Mouse (Mus musculus) CH12.LX (cell line): Measurements from ENCODE around the gene Tomm40. TPM values are rescaled to one million over a fixed set of nuclear protein-coding genes. Genes with fewer than 3 reads are reported as not detected.
"Not testable (repeated sequence)": the region's sequence is repeated elsewhere in the genome, so short reads cannot be mapped to it uniquely, and the experiment has no call there.

Source experiments
- DNase-seq: peaks from one replicate; pipeline ENCODE4 v3.0.0-alpha.2; 2013; ENCODE audit errors: extremely low read depth
- H3K27ac ChIP-seq: 2 replicates; pipeline ENCODE4 v1.5.1; 2012; ENCODE audit warnings: low read depth, mild to moderate bottlenecking, control low read depth, moderate library complexity; ENCODE audit not compliant: insufficient read depth
- H3K27me3 ChIP-seq: replicated peaks from 2 replicates; pipeline ENCODE3; 2012; ENCODE audit warnings: inconsistent platforms
- H3K36me3 ChIP-seq, 2 experiments: replicated peaks in 1 of 2; 2 replicates each; pipeline versions ENCODE3 to v1.6.1; 2012; ENCODE audit warnings: inconsistent platforms in 1 of 2, low read length in 1 of 2, mild to moderate bottlenecking in 1 of 2, mixed read lengths in 1 of 2, moderate library complexity in 1 of 2; ENCODE audit not compliant: control insufficient read depth in 1 of 2, insufficient read depth in 1 of 2
- H3K4me1 ChIP-seq, 2 experiments: 2 replicates each; pipeline ENCODE4 v1.6.1; 2012; ENCODE audit warnings: inconsistent platforms in 1 of 2, moderate library complexity in 1 of 2; ENCODE audit not compliant: insufficient read depth in 2 of 2, control insufficient read depth in 1 of 2
- H3K4me2 ChIP-seq: 2 replicates; pipeline ENCODE4 v1.6.1; 2012; ENCODE audit warnings: low read depth, mild to moderate bottlenecking, control low read depth; ENCODE audit not compliant: poor library complexity, insufficient read depth, severe bottlenecking
- H3K4me3 ChIP-seq, 3 experiments: fragments of 150-350 bp in 1 of 3; sonication (generic) in 1 of 3; replicated peaks in 1 of 3; 2 replicates each; pipeline versions ENCODE3 to v1.5.1; 2011 to 2012; ENCODE audit warnings: low read depth in 2 of 3, low read length in 2 of 3, mild to moderate bottlenecking in 2 of 3, moderate library complexity in 2 of 3, control low read depth in 1 of 3, improper control_type of control experiment in 1 of 3, inconsistent platforms in 1 of 3, mixed read lengths in 1 of 3; ENCODE audit not compliant: poor library complexity in 1 of 3
- H3K79me2 ChIP-seq: replicated peaks from 2 replicates; pipeline ENCODE4 v1.6.1; 2012; ENCODE audit warnings: mild to moderate bottlenecking, moderate library complexity; ENCODE audit not compliant: control insufficient read depth, poor library complexity, insufficient read depth, severe bottlenecking; ENCODE audit errors: extremely low read depth
- H3K9ac ChIP-seq: 2 replicates; pipeline ENCODE4 v1.6.1; 2012; ENCODE audit warnings: low read depth, mild to moderate bottlenecking, control low read depth, moderate library complexity; ENCODE audit not compliant: insufficient read depth
- H3K9me3 ChIP-seq: replicated peaks from 2 replicates; pipeline ENCODE3; 2012; ENCODE audit warnings: low read length, inconsistent platforms, mixed read lengths
- BHLHE40 ChIP-seq: IDR thresholded peaks from 2 replicates; pipeline ENCODE4 v1.6.1; 2011; ENCODE audit warnings: mild to moderate bottlenecking, low read depth, low read length, improper control_type of control experiment
- CHD2 ChIP-seq: IDR thresholded peaks from 2 replicates; pipeline ENCODE4 v1.6.1; 2011; ENCODE audit warnings: low read length, improper control_type of control experiment
- CTCF ChIP-seq, 2 experiments: IDR thresholded peaks in 1 of 2; conservative IDR thresholded peaks in 1 of 2; 2 replicates each; pipeline ENCODE4 v1.5.1; 2011 to 2012; ENCODE audit warnings: low read depth in 2 of 2, low read length in 2 of 2, improper control_type of control experiment in 1 of 2, inconsistent platforms in 1 of 2, mild to moderate bottlenecking in 1 of 2, moderate library complexity in 1 of 2
- GABPA ChIP-seq: IDR thresholded peaks from 2 replicates; pipeline ENCODE4 v1.6.1; 2012; ENCODE audit warnings: low read depth, low read length, improper control_type of control experiment, inconsistent platforms; ENCODE audit not compliant: insufficient replicate concordance
- HCFC1 ChIP-seq: IDR thresholded peaks from 2 replicates; pipeline ENCODE4 v1.6.1; 2012; ENCODE audit warnings: low read depth, mild to moderate bottlenecking, inconsistent platforms, low read length, improper control_type of control experiment
- MEF2A ChIP-seq: IDR thresholded peaks from 2 replicates; pipeline ENCODE4 v1.6.1; 2014; ENCODE audit warnings: low read depth, mild to moderate bottlenecking, inconsistent platforms, low read length, improper control_type of control experiment, borderline replicate concordance
- MYC ChIP-seq: IDR thresholded peaks from 2 replicates; pipeline ENCODE4 v1.6.1; 2011; ENCODE audit warnings: low read depth, mild to moderate bottlenecking, improper control_type of control experiment, low read length
- NELFE ChIP-seq: IDR thresholded peaks from 2 replicates; pipeline ENCODE4 v1.6.1; 2011; ENCODE audit warnings: low read depth, low read length, improper control_type of control experiment
- PAX5 ChIP-seq: IDR thresholded peaks from 2 replicates; pipeline ENCODE4 v1.6.1; 2012; ENCODE audit warnings: low read length, inconsistent platforms, mixed read lengths
- RCOR1 ChIP-seq: conservative IDR thresholded peaks from 2 replicates; pipeline ENCODE4 v1.6.1; 2012; ENCODE audit warnings: low read depth, mild to moderate bottlenecking, inconsistent platforms, low read length, improper control_type of control experiment
- SIN3A ChIP-seq: IDR thresholded peaks from 2 replicates; pipeline ENCODE4 v1.6.1; 2012; ENCODE audit warnings: low read length, improper control_type of control experiment, inconsistent platforms
- SMC3 ChIP-seq: IDR thresholded peaks from 2 replicates; pipeline ENCODE4 v1.6.1; 2011; ENCODE audit warnings: low read depth, low read length, improper control_type of control experiment
- TBP ChIP-seq: conservative IDR thresholded peaks from 2 replicates; pipeline ENCODE4 v1.6.1; 2011; ENCODE audit warnings: low read depth, low read length, improper control_type of control experiment
- TCF12 ChIP-seq: IDR thresholded peaks from 2 replicates; pipeline ENCODE4 v1.6.1; 2014; ENCODE audit warnings: low read depth, mild to moderate bottlenecking, inconsistent platforms, low read length, improper control_type of control experiment
- USF1 ChIP-seq: IDR thresholded peaks from 2 replicates; pipeline ENCODE4 v1.6.1; 2014; ENCODE audit warnings: low read depth, mild to moderate bottlenecking, inconsistent platforms, low read length, improper control_type of control experiment
- ZC3H11A ChIP-seq: IDR thresholded peaks from 2 replicates; pipeline ENCODE4 v1.6.1; 2012; ENCODE audit warnings: low read depth, mild to moderate bottlenecking, inconsistent platforms, low read length, improper control_type of control experiment
- ZNF384 ChIP-seq: IDR thresholded peaks from 2 replicates; pipeline ENCODE4 v1.6.1; 2012; ENCODE audit warnings: low read depth, low read length, improper control_type of control experiment, inconsistent platforms
- dilution Hi-C: fragments of 300-500 bp; cut with MboI; formaldehyde crosslinking; loops from 2 replicates; pipeline ENCODE4 v1.14.3; 2020; ENCODE audit warnings: low sequenced_read_pairs; ENCODE audit not compliant: extremely low pct_unique_long_range_greater_than_20kb, extremely low pct_ligation_motif_present
- in situ Hi-C: fragments of 300-500 bp; cut with MboI; formaldehyde crosslinking; loops from 3 replicates; pipeline ENCODE4 v1.14.3; 2019; ENCODE audit warnings: low sequenced_read_pairs, low pct_ligation_motif_present, low pct_unique_long_range_greater_than_20kb, mixed read lengths
- polyA plus RNA-seq: library from polyadenylated mRNA; unstranded; fragments of >175 nt; gene quantifications from 2 replicates; pipeline ENCODE4 v1.2.1, GENCODE M21; 2012; ENCODE audit warnings: low read depth; ENCODE audit not compliant: insufficient read length
- total RNA-seq, 2 experiments: library from RNA; depleted of rRNA; stranded (reverse); fragments of 300-350 nt in 1 of 2; fragments of >200 nt in 1 of 2; gene quantifications; 2 replicates each; pipeline ENCODE4 v1.2.3; 2012 to 2014

The Tomm40 gene
- total and polyA plus RNA-seq, 3 experiments, result 115 to 221 (median 179) TPM

DNA sequence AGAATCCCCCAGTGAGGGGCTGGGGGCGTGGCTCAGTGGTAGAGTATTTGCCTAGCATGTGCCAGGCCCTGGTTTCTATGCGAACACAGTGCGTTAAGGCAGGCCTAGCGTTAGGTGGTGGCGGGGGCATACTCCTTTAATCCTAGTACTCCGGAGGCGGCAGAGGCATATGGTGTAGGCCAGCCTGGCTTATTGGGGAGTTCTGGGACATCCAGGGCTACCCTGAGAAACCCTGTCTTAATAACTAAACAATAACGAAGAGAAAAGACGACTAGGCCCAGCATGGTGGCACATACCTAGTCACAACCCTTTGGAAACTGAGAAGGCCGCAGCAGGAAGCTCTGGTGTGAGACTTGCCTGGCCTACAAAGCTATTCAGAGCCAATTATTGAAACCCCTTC lies 27.1 kb downstream of the Tomm40 start:
- no peak overlapping the region for H3K27ac ChIP-seq
- TF ChIP-seq CHD2 (no peak), SMC3 (no peak), BHLHE40 (no peak), HCFC1 (no peak), USF1 (no peak), MEF2A (no peak), TCF12 (no peak), NELFE (no peak), RCOR1 (no peak), SIN3A (no peak), GABPA (no peak), CTCF (conservative IDR thresholded peaks at IDR 0.05 in 1 of 2, IDR thresholded peaks at IDR 0.05 in 1 of 2; ENCODE audit: low read depth in 2 of 2, low read length in 2 of 2) (no peak), ZC3H11A (no peak), TBP (no peak), PAX5 (no peak), MYC (no peak)
- H3K4me1 ChIP-seq, result peaks cover 0 to 18% of the 10 kb centered on the region in 2 experiments; a peak in 3 of 4 replicates
- H3K79me2 ChIP-seq, result no peaks in the 10 kb centered on the region
- no peak overlapping the region for H3K4me2 ChIP-seq
- H3K36me3 ChIP-seq, result no peaks in the 10 kb centered on the region
- H3K9ac ChIP-seq, result no peak overlapping the region
- H3K27me3 ChIP-seq, result no peaks in the 10 kb centered on the region
- no peak for DNase-seq
- no peaks in the 10 kb centered on the region for H3K9me3 ChIP-seq
- H3K4me3 ChIP-seq, result no peak overlapping the region
- dilution Hi-C loops, result no loop called here
- in situ Hi-C loops, result no loop called here

DNA sequence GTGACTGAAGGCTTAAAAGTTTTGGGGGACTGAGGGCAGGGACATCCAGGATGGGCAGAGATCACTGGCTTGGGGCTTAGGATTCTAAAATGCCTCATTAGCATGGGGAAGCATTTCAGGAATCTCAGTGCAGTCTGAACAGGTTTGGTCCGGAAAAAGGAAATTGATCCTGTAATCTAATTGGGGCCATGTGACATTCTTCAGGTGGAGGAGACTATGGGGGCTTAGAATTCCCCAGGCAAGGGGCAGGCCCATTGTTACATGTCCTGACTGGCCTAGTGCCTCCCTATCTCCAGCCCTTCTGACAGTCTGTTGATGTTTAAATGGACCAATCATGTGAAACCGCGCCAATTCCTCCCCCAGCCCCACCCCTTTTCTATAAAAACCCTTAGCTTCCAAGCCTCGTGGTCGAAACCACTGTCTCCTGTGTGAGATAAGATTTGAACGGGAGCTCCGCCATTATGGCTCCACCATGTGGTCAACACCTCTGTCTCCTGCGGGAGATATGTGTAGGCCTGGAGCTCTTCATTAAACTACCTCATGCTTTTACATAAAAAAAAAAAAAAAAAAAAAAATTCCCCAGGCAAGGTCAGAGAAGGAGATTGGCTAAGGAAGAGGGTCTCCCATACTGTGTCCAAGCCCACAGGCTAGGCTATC lies 28.2 kb downstream of the Tomm40 start:
- H3K36me3 ChIP-seq, in situ Hi-C loops, H3K9me3 ChIP-seq, H3K4me2 ChIP-seq, H3K27ac ChIP-seq, H3K9ac ChIP-seq, DNase-seq, H3K27me3 ChIP-seq, H3K79me2 ChIP-seq, dilution Hi-C loops, H3K4me3 ChIP-seq: not testable (repeated sequence)
- 0 out of 2 replicates have a peak, but pooled peaks have one; percentile 18 for TF ChIP-seq ZNF384
- H3K4me1 ChIP-seq, result peaks cover 2 to 18% of the 10 kb centered on the region in 2 experiments; a peak in 3 of 4 replicates
